Mouse (Mus musculus) small intestine, adult 2 months (tissue): ENCODE data around the gene Wwp2.

Experiments
- CTCF ChIP-seq: fragments of 200-500 bp; IDR thresholded peaks from 2 replicates; pipeline ENCODE4 v1.5.1; 2012; ENCODE audit warnings: low read depth, mild to moderate bottlenecking, control low read depth, inconsistent platforms, low read length, moderate library complexity, mixed read lengths; ENCODE audit not compliant: insufficient replicate concordance, insufficient read length; ENCODE audit errors: extremely low read depth
- POLR2A ChIP-seq: fragments of 200-500 bp; IDR thresholded peaks from 2 replicates; pipeline ENCODE4 v1.6.1; 2012; ENCODE audit warnings: low read depth, mild to moderate bottlenecking, control low read depth, inconsistent platforms, low read length, moderate library complexity

DNA sequence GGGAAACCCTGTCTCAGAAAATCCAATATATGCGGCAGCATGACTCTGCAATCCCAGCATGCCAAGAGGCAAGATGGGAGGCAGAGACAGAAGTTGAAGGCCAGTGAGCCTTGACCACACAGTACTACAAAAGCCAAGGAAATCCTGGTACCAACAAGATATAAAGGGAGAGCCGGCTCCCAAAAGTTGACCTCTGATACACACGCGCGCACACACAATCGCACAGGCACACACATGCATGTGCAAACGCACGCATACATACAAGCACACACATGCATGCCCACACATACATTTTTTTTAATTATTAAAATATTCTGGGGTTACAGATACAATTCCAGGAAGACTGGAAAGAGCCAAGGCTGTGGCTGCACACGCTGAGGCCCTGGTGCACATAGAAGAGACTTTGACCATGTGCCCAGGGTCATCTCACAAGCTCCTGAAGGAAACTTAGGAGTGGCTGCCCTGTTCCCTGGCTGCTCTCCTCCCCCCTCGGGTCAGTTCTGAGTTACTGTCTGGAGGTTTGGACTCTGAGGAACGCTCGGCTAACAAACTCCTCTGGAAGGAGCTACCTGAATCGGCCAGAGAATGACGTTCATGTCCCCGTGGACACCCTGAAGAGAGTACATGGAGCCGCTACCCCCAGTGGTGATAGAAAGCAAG, 45.6 kb upstream of the Wwp2 start:
- TF ChIP-seq CTCF (no peak), POLR2A (no peak)
